Mouse (Mus musculus) frontal cortex, postnatal 36 days (tissue): ENCODE measurements around the gene Ppm1d.

Experiments
- DNase-seq, 2 experiments: peaks; one replicate each; pipeline ENCODE4 v3.0.0; 2022; ENCODE audit warnings: low spot score in 2 of 2

Ppm1d gene

DNA sequence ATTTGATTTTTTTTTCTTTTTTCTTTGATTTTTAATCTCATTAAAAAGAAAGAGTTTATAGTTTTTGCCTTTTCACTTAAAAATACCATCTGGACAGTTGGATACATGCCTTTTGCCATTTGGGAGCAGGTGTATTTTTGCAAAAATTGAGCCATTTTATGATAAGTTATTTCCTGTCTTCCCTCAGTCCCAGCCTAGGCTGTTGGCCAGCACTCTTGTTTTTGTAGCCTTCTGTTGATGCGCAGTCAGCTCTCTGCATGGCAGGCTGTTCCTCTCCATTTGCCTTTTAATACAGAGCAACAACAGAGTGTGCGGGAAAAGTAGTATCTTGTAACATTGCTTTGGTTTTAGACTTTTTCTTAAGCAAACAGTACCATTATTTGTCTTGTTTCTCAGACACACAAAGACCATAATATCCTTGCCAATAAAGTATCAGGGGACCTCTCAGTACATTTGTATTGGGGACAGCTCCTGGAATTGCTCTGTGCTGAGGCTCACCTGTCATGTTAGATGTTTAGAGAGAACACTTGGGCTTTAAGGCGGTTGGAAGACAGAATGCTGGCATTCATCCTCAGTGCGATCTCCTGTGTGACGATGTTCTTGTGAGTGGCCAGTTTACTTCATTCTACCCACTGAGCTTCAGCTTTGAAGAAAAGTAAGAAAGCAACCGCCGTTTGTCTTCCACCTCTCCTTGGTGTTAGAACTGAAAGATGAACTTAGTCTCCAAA, 18.3 kb downstream of the Ppm1d start:
- peak in 1 of 2 experiments; percentile 14 for DNase-seq

DNA sequence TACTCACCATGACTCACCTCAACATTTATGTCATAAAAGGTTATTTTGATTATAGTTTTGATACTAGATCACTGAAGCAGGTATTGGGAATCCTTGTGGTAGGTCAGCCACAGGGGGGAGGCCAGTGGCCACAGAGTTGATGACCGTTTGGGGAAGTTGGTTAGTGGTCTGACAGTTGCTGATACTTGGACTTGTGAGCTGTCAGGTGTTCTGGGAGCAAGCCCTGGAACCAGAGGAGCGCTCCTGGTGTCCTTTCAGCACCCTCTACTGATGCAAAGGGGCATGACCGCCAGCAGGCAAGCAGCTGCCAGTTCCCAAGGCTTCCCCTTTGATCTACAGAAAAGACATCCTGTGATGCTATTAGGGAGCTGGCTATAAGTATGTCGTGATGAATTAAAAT, 23.7 kb downstream of the Ppm1d start:
- peak; percentile 13 to 16 for DNase-seq

DNA sequence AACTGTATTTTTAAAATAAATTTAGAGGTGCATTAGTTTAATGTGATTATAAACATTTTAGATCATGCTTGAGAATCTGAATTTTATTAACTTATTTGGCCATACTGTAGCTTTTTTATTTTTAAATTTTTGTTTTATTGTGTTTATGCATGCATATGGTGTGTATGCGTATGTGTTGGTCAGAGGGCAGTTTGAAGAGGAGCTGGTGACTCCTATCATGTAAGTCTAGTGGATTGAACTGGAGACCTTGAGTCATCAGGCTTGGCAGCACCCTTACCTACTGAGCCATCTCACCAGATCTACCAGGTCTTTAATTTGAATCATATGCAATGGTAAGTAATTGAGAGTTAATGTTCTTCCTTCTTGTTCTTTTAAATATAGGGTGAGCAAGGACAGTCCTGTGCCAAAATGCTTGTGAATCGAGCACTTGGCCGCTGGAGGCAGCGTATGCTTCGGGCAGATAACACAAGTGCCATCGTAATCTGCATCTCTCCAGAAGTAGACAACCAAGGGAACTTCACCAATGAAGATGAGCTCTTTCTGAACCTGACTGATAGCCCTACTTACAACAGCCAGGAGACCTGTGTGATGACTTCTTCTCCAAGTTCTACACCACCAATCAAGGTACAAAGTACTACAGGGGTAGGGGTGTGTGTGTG, 28.3 kb downstream of the Ppm1d start:
- no peak for DNase-seq

DNA sequence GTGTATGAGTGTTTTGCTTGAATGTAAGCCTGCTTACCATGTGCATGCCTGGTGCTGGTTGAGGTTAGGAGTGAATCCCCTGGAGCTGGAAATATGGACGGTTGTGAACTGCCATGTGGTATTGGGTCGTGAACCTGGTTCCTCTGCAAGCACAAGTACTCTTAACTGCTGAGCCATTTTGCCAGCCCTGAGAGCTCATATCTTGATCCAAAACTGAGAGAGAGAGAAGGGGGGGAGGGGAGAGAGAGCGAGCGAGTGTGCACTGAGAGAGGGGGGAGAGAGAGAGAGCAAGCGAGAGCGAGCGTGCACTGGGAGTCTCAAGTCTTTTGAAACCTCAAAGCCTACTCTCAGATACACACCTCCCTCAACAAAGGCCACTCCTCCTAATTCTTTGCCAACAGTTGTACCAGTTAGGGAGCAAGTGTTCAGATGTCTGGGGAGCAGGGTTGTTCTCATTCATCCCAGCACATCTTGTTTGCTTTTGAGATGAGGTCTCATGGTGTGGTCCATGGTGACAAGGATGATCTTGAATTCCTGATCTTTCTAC, 29.1 kb downstream of the Ppm1d start:
- DNase-seq, result no peak

DNA sequence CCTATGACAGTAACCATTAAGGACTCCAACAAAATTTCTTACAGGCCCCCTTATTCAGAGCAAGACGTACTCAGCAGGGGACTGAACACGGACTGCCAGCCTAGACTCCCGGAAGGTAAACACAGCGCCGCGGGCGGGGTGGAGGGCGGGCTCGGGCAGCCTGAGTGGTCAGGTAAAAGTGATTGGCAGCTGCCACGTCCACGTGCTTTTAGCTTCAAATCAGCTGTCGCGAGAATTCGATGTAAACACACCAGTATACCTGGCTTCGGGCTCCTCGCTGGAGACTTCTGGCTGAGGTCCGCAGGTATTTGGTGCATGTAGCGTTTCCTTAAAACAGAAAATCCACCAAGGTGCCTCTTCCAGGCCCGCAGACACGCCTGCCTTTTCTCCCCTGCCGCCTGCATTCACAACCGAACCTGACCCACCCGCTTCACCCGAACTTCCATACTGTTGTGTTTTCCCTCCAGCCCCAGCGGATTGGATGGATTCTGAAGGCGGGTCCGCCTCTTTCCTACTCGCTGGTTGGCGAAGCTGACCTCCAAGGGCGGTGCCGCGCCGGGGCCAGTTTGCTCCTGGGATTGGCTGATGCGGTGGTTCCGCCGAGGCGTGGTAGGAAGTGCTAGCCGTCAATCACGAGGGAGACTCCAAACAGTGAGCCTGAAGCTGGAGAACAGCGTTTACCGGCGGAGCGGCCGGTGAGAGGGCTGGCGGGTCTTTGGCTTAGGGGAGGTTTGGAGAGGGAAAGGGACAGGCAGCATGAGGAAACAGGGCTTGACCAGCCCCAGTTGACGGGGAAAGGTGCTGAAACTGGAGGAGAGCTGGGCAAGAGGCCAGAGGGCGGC, 41.7 kb downstream of the Ppm1d start, which contains the start of gene Bcas3:
TSS of gene Bcas3 (plus strand) at position 629 of the 842 bp plus-strand sequence.
- DNase-seq, result peak; percentile 99

DNA sequence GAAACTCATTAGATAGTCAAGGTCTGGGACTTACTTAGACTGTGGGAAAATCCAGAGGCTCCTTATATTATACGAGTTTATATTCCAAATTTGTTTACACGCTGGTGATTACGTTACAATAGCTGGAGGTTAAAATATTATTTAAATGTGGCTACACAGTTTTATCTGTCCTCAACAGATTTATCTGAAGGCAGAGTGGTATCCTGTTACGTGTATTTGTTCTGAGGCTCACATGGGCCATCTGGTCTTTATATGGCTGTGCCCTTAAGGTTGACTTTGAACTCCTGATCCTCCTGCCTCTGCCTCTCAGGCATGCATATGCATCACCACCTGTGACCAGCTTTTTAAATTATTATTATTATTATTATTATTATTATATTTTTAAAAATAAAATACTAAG, 42.8 kb downstream of the Ppm1d start:
- DNase-seq, result no peak

DNA sequence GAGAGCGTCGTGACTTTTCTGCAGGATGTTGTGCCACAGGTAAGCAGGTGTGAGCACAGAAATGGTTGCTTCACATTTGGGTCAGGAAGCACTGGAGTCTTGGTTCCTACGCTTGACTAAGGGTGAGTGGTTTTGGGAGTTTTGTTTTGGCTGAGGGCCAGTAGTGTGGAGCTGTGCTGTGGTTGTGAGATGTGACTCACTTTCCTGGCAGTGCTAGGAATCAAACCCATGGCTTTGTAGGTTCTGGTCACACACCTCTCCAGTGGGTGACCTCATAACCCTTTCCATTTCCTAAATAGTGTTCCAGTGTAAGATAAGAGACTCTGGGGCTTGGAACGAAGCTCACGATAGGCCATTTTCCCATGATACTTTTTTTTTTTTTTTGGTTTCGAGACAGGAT, 48.6 kb downstream of the Ppm1d start:
- no peak for DNase-seq

DNA sequence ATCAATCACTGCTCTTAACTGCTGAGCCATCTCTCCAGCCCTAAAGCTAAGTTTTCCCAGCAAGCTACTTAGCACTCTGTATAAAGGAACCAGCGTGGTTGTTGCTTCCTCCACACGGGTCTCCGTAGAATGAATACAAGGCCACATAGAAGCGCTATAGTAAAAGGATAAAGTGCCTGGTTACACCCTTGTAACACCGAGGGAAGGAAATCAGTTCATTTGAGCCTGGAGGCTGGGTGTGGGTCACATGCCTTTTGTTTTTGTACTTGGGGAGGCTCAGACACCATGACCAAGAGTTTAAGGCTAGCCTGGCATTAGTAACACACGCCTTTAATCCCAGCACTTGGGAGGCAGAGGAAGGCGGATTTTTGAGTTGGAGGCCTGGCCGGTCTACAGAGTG, 50.6 kb downstream of the Ppm1d start:
- DNase-seq, result no peak

DNA sequence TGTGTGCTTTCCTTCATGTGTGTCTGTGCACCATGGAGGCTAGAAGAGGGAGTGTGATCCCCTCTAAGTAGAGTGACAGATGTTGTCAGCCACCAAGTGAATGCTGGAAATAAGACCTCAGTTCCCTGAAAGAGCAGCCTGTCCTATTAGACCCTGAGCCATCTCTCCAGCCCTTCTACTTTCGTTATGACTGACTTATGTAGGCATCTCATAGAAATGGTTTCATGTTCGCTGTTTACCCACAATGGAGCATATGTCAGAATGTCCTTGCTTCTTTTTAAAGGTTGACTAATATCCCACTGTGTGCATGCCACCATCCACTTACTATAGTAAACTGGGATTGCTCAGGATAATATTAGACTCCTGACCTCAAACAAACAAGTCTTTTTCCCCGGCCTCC, 55.1 kb downstream of the Ppm1d start:
- DNase-seq, result no peak

DNA sequence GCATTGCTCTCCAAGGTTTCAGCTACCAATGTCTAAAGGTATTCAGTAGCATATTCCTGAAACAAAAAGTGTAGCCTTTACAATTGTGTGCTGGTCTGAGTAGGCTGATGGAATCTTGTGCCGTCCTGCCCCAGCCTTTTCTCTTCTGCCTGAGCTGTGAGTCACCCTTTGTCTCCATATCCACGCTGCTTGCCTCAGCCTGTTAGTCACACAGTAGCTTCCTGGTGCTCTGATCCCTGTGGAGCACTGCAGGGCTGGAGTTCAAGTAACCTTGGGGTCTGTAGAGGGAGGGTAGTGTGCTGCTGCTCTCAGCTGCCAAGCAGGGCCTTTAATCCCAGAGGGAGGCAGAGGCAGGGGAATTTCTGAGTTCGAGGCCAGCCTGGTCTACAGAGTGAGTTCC, 56.8 kb downstream of the Ppm1d start:
- DNase-seq, result no peak

DNA sequence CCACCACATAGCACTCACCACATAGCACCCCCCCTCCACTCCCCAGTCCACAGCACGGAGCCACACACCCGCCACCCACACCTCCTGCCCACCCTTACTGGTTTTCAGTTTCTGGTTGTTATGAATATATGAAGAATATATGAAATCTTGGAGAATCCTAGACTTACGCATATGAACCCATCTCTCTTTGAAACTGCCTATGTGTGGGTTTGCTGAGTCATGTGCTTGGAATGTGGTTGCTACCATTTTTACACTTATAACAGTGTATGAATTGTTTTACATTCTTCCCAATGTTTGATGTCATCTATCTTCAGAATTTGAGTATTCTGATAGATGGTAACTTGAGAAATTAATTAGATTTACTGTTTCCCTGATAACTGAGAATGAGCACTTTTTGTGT, 68.0 kb downstream of the Ppm1d start:
- DNase-seq, result no peak

DNA sequence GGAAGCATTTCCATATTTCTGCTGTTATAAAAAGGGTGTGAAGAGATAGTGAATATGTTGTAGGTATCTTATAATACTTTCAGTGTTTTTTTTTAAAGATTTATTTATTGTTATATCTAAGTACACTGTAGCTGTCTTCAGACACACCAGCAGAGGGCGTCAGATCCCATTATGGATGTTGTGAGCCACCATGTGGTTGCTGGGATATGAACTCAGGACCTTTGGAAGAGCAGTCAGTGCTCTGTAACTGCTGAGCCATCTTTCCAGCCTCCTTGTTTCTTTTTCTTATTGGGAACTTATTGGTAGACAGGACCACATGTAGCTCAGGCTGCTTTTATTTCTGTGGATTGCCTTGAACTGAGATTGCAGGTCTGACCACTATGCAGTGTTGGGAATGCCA, 69.0 kb downstream of the Ppm1d start:
- no peak for DNase-seq

DNA sequence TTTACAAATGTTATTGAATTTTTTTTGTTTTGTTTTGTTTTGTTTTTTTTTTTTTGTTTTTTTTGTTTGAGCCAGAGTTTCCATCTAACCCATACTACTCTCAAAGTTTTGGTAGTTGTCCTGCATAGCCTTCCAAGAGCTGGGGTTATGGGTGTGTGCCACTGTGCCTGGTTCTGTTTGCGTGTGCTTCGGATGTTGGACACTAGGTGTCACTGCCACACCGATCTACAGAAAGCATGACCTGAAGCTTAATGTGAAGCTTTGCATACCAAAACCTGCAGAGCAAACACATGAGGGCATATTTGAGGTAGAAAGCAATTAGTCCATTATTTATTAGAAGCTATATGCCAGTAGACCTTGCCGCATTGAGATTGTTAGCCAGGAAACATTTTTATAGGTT, 71.0 kb downstream of the Ppm1d start:
- peak; percentile 58 to 83 for DNase-seq

DNA sequence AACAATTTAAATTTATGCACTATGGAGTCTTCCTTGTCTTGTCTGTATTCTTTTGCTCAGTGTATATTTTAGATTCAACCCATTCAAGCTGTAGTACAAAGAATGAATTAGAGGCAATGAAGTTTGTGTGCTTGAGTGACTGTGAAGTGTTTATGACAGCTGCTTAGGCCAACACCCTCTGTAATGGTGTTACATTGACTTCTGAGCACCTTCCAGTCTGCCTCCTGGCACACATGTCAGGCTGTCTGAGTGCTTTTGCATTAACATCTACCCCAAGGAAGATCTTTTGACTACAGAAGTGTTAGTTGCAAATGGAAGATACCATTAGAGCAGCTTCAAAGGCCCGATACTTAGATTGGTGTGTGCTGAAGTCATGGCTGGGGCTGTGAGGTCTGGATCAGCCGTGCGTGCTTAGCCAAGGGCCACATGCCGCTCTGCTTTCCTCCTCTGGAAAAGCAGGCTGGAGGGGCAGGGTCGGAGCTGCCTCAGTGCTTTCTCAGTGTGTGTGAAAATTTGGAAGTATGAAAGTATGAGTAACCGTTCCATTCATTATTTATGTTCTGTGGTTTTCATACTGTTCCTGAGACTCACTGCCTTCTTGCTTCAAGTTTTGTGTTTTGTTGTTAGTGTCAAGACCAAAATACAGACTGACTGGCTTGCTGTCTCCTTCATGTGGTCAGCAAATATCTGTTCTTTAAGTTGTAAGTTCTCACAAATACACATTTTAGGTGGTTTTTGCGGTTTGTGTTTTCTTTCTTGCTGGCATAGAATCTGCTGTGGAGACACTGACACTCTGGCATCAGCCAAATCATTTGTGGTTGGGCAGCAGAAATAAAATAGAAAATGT, 73.2 kb downstream of the Ppm1d start:
- no peak for DNase-seq

DNA sequence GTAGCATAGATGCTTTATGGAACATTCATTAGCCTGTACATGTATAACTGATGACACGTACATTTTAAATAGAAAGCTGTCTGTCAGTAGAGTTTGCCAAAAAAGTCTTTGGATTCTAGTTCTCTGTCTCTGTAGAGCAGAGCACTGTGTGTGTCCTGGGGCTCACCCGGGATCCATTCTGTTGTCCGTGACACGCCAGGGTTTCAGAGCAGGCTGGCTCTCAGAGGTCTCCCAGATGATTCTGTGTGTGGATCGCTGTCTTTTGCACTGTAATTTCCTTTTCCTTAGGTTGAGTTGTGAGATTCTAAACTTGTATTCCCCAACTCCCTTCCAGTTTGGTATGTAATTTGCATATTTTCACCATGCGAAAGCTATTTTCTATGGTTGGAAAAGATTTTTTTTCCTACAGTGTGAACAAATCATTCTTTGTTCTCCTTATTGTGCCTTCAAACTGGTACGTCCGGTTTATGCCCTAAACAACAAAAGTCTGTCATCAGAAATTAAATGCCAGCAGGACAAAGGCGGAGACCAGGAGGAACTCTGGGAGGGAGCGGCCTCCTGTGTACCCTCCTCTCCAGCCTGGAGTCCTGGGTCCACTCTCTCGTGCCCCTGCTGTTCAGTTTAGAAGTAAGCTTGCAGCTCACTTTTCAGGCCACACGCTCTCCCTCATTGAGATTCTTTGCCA, 81.3 kb downstream of the Ppm1d start:
- no peak for DNase-seq

DNA sequence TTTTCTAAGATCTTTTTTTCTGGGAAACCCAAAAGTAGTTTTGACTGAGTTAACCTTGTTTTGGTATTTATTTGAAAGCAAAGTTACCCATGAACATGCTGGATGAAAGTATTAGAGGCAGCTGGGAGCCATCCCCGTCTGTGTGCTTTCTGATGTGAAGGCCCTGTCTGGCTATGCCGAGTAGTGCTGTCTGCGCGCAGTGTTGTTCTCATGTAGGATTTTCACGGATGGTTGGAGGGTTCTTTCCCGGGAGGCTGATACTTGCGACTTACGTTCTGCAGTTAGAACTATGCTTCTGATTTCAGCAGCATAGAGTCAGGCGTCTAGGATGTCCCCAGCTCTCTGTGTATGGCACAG, 81.8 kb downstream of the Ppm1d start:
- DNase-seq, result no peak

DNA sequence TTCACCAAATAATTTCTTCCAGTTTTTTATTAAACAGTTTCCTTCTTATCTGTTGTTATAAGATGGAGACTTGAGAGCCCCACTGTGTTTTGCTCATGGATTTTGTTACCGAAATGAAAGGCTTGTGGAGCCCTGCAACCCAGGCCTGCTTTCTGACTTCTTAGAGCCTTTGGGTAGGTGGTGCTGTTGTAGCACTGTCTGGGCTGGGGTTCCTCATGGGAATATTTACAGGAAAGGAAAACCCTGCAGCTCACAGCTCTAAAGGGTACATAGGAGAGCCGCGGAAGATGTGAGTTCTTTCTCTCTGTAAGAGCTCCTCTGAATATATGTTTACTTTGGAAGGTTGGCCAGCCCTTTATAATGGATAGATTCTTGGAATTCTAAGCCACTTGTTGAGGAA, 82.9 kb downstream of the Ppm1d start:
- DNase-seq, result no peak

DNA sequence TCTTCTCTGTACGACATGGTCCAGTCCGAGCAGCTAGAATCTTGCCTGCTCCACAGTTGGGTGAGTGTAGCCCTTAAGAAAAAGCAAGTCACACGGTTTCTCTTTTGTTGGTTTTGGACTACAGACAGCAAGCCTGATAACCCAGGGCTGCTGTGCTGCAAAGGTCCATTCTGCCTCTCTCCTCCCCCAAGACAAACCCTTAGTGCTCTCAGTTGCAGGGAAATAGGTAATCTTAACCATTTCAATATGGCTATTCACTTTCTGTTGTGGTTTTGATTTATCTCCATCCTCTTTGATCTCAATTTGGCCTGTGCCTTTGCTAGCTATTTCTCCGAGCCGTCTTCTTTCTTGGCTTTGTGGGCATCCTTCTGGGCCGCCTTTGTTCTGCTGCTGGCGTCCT, 84.3 kb downstream of the Ppm1d start:
- DNase-seq, result no peak
